Mouse (Mus musculus) mouse embryonic stem cell (cell line): ENCODE measurements around the gene Pycard.
"Not testable (repeated sequence)": the region's sequence is repeated elsewhere in the genome, so short reads cannot be mapped to it uniquely, and the experiment has no call there.

Experiments
- in situ Hi-C, 2 experiments: fragments of 300-500 bp; cut with MboI; formaldehyde crosslinking; loops; 1 replicate in 1 of 2; 3 replicates in 1 of 2; pipeline ENCODE4 v1.14.3; 2019 to 2020; ENCODE audit warnings: low sequenced_read_pairs in 2 of 2, low pct_unique_long_range_greater_than_20kb in 1 of 2, mixed read lengths in 1 of 2; ENCODE audit not compliant: unreplicated experiment in 1 of 2

The Pycard gene

GRCm38 (mm10) chr7:127993341-127993977, at the start of gene Pycard:
Gene Pycard, minus strand, starts transcription at chr7:127993867.
- in situ Hi-C loops: no loop called here

- in situ Hi-C loops: not testable (repeated sequence)
These were observed 48.6 kb upstream of the Pycard start for GRCm38 (mm10) chr7:128042161-128042820.

- in situ Hi-C loops: no loop called here
These were observed 39.9 kb upstream of the Pycard start for GRCm38 (mm10) chr7:128033616-128034015.

- in situ Hi-C loops: no loop called here
These were observed 39.3 kb upstream of the Pycard start for GRCm38 (mm10) chr7:128032989-128033293.

- in situ Hi-C loops: no loop called here
These were observed 38.8 kb upstream of the Pycard start for GRCm38 (mm10) chr7:128032290-128032988.

GRCm38 (mm10) chr7:128031403-128031976, 37.8 kb upstream of the Pycard start:
- in situ Hi-C loops: no loop called here

GRCm38 (mm10) chr7:128025381-128025780, 31.7 kb upstream of the Pycard start:
- in situ Hi-C loops: no loop called here

- in situ Hi-C loops: loop anchor here in 1 of 2 experiments (5.0 kb wide), 1 partner anchor 177 kb away; no protein-coding TSS in a partner anchor
These were observed 31.3 kb upstream of the Pycard start for GRCm38 (mm10) chr7:128024932-128025331.

GRCm38 (mm10) chr7:128024364-128024763, 30.7 kb upstream of the Pycard start:
- in situ Hi-C loops: loop anchor here in 1 of 2 experiments (5.0 kb wide), 1 partner anchor 178 kb away; no protein-coding TSS in a partner anchor

- in situ Hi-C loops: loop anchor here in 1 of 2 experiments (5.0 kb wide), 1 partner anchor 179 kb away; no protein-coding TSS in a partner anchor
These were observed 29.9 kb upstream of the Pycard start for GRCm38 (mm10) chr7:128023565-128023964.

GRCm38 (mm10) chr7:128022974-128023373, 29.3 kb upstream of the Pycard start:
- in situ Hi-C loops: loop anchor here in 1 of 2 experiments (5.0 kb wide), 1 partner anchor 179 kb away; no protein-coding TSS in a partner anchor

- in situ Hi-C loops: loop anchor here in 1 of 2 experiments (10.0 kb wide), 1 partner anchor 186 kb away; the partner anchor contains the start of gene Cox6a2
These were observed 25.5 kb upstream of the Pycard start for GRCm38 (mm10) chr7:128019187-128019586.

- in situ Hi-C loops: loop anchor here in 1 of 2 experiments (10.0 kb wide), 1 partner anchor 187 kb away; the partner anchor contains the start of gene Cox6a2
These were observed 24.6 kb upstream of the Pycard start for GRCm38 (mm10) chr7:128018275-128018674.

GRCm38 (mm10) chr7:128016650-128017049, 23.0 kb upstream of the Pycard start:
- in situ Hi-C loops: loop anchor here in 1 of 2 experiments (10.0 kb wide), 1 partner anchor 188 kb away; the partner anchor contains the start of gene Cox6a2

GRCm38 (mm10) chr7:128016134-128016533, 22.5 kb upstream of the Pycard start:
- in situ Hi-C loops: loop anchor here in 1 of 2 experiments (10.0 kb wide), 1 partner anchor 189 kb away; the partner anchor contains the start of gene Cox6a2

GRCm38 (mm10) chr7:128013116-128013515, 19.4 kb upstream of the Pycard start:
- in situ Hi-C loops: loop anchor here in 1 of 2 experiments (10.0 kb wide), 1 partner anchor 192 kb away; the partner anchor contains the start of gene Cox6a2

- in situ Hi-C loops: loop anchor here in 1 of 2 experiments (10.0 kb wide), 1 partner anchor 193 kb away; the partner anchor contains the start of gene Cox6a2
These were observed 18.6 kb upstream of the Pycard start for GRCm38 (mm10) chr7:128012136-128012780.
